Mouse (Mus musculus): ENCODE results near the gene Scube2. TPM values are rescaled to one million over a fixed set of nuclear protein-coding genes. Genes with fewer than 3 reads are reported as not detected.

Gene Scube2
- total and polyA plus RNA-seq, 3 experiments: not detected

- H3K79me2 ChIP-seq (replicated peaks; ENCODE audit: control insufficient read depth, extremely low read depth, insufficient read depth, poor library complexity, severe bottlenecking): no peaks in the 10 kb centered on the region
- TF ChIP-seq ZNF384 (IDR thresholded peaks at IDR 0.05; ENCODE audit: low read depth, low read length) (0 out of 2 replicates have a peak, but pooled peaks have one; percentile 20), RAD21 (IDR thresholded peaks at IDR 0.05; ENCODE audit: low read depth, low read length) (no peak)
- H3K9ac ChIP-seq (ENCODE audit: insufficient read depth, low read depth): no peak overlapping the region
- no peak overlapping the region for H3K4me3 ChIP-seq (replicated peaks in 1 of 3; ENCODE audit: low read depth in 2 of 3, low read length in 2 of 3, poor library complexity in 1 of 3)
- no peak overlapping the region for H3K27ac ChIP-seq (ENCODE audit: insufficient read depth, low read depth)
- H3K27me3 ChIP-seq (replicated peaks): no peaks in the 10 kb centered on the region
- H3K9me3 ChIP-seq (replicated peaks; ENCODE audit: low read length): no peaks in the 10 kb centered on the region
- in situ Hi-C loops (cut with MboI; ENCODE audit: low pct_ligation_motif_present, low pct_unique_long_range_greater_than_20kb, low sequenced_read_pairs) (no loop called here), dilution Hi-C loops (cut with MboI; ENCODE audit: extremely low pct_ligation_motif_present, extremely low pct_unique_long_range_greater_than_20kb, low sequenced_read_pairs) (no loop called here)
- DNase-seq (ENCODE audit: extremely low read depth): no peak
- peaks cover 3 to 11% of the 10 kb centered on the region in 2 experiments; a peak in 3 of 4 replicates for H3K4me1 ChIP-seq (ENCODE audit: control insufficient read depth in 1 of 2, insufficient read depth in 2 of 2)
- H3K36me3 ChIP-seq (replicated peaks in 1 of 2; ENCODE audit: control insufficient read depth in 1 of 2, insufficient read depth in 1 of 2, low read length in 1 of 2): no peaks in the 10 kb centered on the region
- H3K4me2 ChIP-seq (ENCODE audit: insufficient read depth, low read depth, poor library complexity, severe bottlenecking): no peak overlapping the region
Measured at GRCm38 (mm10) chr7:109875033-109875432, 9.6 kb upstream of the Scube2 start.

GRCm38 (mm10) chr7:109873170-109873569, 7.7 kb upstream of the Scube2 start:
- no peaks in the 10 kb centered on the region for H3K27me3 ChIP-seq (replicated peaks)
- H3K4me1 ChIP-seq (ENCODE audit: control insufficient read depth in 1 of 2, insufficient read depth in 2 of 2): peaks cover 3 to 11% of the 10 kb centered on the region in 2 experiments; a peak in 3 of 4 replicates
- no peaks in the 10 kb centered on the region for H3K9me3 ChIP-seq (replicated peaks; ENCODE audit: low read length)
- no peak for DNase-seq (ENCODE audit: extremely low read depth)
- in situ Hi-C loops (cut with MboI; ENCODE audit: low pct_ligation_motif_present, low pct_unique_long_range_greater_than_20kb, low sequenced_read_pairs): no loop called here
- no peak overlapping the region for H3K9ac ChIP-seq (ENCODE audit: insufficient read depth, low read depth)
- H3K27ac ChIP-seq (ENCODE audit: insufficient read depth, low read depth): no peak overlapping the region
- H3K79me2 ChIP-seq (replicated peaks; ENCODE audit: control insufficient read depth, extremely low read depth, insufficient read depth, poor library complexity, severe bottlenecking): no peaks in the 10 kb centered on the region
- dilution Hi-C loops (cut with MboI; ENCODE audit: extremely low pct_ligation_motif_present, extremely low pct_unique_long_range_greater_than_20kb, low sequenced_read_pairs): no loop called here
- no peak overlapping the region for H3K4me3 ChIP-seq (replicated peaks in 1 of 3; ENCODE audit: low read depth in 2 of 3, low read length in 2 of 3, poor library complexity in 1 of 3)
- TF ChIP-seq HCFC1 (IDR thresholded peaks at IDR 0.05; ENCODE audit: low read depth, low read length) (no peak), E2F4 (IDR thresholded peaks at IDR 0.05; ENCODE audit: insufficient replicate concordance, low read depth, low read length) (no peak), JUN (IDR thresholded peaks at IDR 0.05; ENCODE audit: insufficient read depth, low read depth, low read length) (no peak), UBTF (IDR thresholded peaks at IDR 0.05; ENCODE audit: low read depth, low read length) (no peak), TCF12 (IDR thresholded peaks at IDR 0.05; ENCODE audit: low read depth, low read length) (no peak), RAD21 (IDR thresholded peaks at IDR 0.05; ENCODE audit: low read depth, low read length) (no peak), CHD2 (IDR thresholded peaks at IDR 0.05; ENCODE audit: low read length) (no peak), CTCF (conservative IDR thresholded peaks at IDR 0.05 in 1 of 2, IDR thresholded peaks at IDR 0.05 in 1 of 2; ENCODE audit: low read depth in 2 of 2, low read length in 2 of 2) (no peak), SMC3 (IDR thresholded peaks at IDR 0.05; ENCODE audit: low read depth, low read length) (no peak), GABPA (IDR thresholded peaks at IDR 0.05; ENCODE audit: insufficient replicate concordance, low read depth, low read length) (no peak), NRF1 (IDR thresholded peaks at IDR 0.05; ENCODE audit: low read depth, low read length) (no peak), NELFE (IDR thresholded peaks at IDR 0.05; ENCODE audit: low read depth, low read length) (no peak), BHLHE40 (IDR thresholded peaks at IDR 0.05; ENCODE audit: low read depth, low read length) (no peak), USF1 (IDR thresholded peaks at IDR 0.05; ENCODE audit: low read depth, low read length) (no peak), JUND (conservative IDR thresholded peaks at IDR 0.05; ENCODE audit: low read depth, low read length) (no peak)
- H3K4me2 ChIP-seq (ENCODE audit: insufficient read depth, low read depth, poor library complexity, severe bottlenecking): no peak overlapping the region
- H3K36me3 ChIP-seq (replicated peaks in 1 of 2; ENCODE audit: control insufficient read depth in 1 of 2, insufficient read depth in 1 of 2, low read length in 1 of 2): no peaks in the 10 kb centered on the region
